Mouse (Mus musculus) lung, adult 2 months (tissue): ENCODE data around the gene Gda.

ENCODE experiments used
- CTCF ChIP-seq: fragments of 200-500 bp; IDR thresholded peaks from 2 replicates; pipeline ENCODE4 v1.5.1; 2011; ENCODE audit warnings: mild to moderate bottlenecking, low read length, control low read depth; ENCODE audit not compliant: insufficient read depth
- POLR2A ChIP-seq: fragments of 200-500 bp; IDR thresholded peaks from 2 replicates; pipeline ENCODE4 v1.6.1; 2011; ENCODE audit warnings: low read depth, mild to moderate bottlenecking, control low read depth, low read length, borderline replicate concordance; ENCODE audit errors: extremely low read depth

- no peak for TF ChIP-seq CTCF
- TF ChIP-seq POLR2A = no peak
These were observed 47.0 kb upstream of the Gda start for GRCm38 (mm10) chr19:21520280-21520679.
